Mouse (Mus musculus): ENCODE data around the gene Cyp3a13.
"Not testable (repeated sequence)": the region's sequence is repeated elsewhere in the genome, so short reads cannot be mapped to it uniquely, and the experiment has no call there.

Cyp3a13 gene

DNA sequence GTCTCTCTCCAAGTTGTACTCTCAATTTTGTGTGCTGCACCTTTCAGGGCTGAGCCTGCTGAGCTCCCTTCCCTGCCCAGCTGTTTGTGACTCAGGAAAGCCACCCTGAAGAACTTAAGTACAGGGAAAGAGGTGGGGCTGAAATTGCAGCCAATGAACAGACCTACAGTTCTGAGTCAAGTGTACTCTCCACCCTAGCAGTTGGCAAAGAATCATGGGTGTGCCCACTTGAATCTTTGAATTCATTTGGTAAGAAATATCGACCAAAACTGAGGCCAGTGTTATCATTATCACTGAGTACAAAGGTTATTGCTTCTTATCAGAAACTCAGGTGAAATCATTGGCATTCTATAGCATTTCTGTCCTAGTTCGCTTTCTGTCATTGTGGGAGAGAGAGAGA, at the start of gene Cyp3a13:
TSS of gene Cyp3a13 (minus strand) at position 88 of the 400 bp plus-strand sequence.
- DNase-seq (ENCODE audit: low spot score): no peak

DNA sequence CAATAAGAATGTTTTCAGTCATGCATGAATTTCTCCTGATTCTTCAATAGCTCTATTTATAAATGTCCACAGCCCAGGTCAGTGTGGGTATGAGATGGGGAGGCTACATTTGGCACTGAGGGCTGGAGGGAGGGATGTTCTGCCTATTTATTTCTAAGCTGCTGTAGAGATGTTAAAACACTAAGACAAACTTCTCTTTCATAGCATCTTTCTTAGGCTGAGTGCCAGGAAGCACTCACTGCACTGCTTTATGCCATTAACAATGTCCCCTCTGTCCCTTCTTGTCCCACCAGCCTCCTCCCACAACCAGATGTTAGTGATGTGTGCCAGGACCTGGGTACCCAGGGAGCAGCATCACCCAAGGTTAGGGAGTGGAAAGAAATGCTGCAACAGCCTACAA, 45.1 kb upstream of the Cyp3a13 start:
- peak; percentile 48 for DNase-seq (ENCODE audit: low spot score)

DNA sequence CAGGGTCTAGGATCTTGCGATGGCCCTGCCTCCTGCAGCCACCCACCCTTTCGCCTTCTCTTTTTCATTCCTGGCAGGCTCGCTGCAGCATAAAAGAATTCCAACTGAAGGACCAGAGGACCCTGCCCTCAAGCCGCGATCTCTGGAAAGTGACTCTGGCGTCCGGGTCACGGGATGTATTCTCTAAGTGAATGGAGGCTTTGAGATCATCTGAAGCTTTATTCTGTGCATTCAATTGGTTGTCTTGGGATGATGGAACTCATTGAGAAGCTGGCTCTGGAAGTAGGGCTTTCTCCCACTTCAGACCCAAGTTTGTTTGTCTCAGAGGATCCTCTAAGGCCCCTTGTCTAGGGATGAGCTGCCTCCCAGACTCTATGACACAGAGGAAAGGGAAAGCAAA, 41.5 kb upstream of the Cyp3a13 start, which contains the start of gene Gjc3:
TSS of gene Gjc3 (minus strand) at position 154 of the 400 bp plus-strand sequence.
- DNase-seq (ENCODE audit: low spot score): no peak

GRCm38 (mm10) chr5:137956404-137956803, 35.0 kb upstream of the Cyp3a13 start:
- DNase-seq (ENCODE audit: low spot score): no peak

GRCm38 (mm10) chr5:137951218-137951617, 29.8 kb upstream of the Cyp3a13 start:
- DNase-seq (ENCODE audit: low spot score): no peak

DNA sequence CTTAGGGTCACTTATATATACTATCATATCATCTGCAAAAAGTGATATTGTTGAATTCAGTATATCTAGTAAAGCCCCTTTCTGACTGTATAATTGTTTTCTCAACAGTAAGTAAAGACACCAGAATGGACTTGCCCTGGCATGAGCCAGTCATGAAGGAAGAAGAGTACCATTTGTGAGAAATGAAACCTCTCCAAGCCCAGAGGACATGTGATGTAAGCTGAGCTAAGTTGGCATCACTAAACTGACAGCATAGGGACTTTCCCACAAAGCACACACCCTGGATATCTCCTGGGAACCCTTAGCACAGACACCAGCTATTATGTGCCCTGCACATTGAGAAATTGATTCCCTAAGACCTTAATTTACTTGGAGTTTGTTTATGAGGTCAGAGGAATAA, 25.9 kb upstream of the Cyp3a13 start:
- DNase-seq (ENCODE audit: low spot score): no peak

DNA sequence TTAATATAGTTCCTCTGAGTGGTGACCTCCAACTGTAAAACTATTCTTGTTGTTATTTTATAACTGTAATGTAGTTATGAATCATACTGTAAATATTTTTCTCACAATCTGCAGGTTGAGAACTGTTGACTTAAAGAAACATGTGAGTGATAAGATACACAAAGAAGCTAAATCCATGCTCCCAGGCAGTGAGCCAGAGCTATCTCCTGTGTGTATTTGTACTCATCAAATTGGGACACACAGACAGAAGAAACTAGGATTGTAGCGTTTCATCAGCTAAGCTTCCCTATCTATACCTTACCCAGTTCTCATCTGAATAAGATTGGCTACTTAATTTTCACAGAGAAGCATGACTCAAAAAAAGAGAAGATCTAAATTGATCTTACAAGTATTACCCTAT, 21.7 kb upstream of the Cyp3a13 start:
- no peak for DNase-seq (ENCODE audit: low spot score)

GRCm38 (mm10) chr5:137940948-137941347, 19.5 kb upstream of the Cyp3a13 start:
- no peak for DNase-seq (ENCODE audit: low spot score)

DNA sequence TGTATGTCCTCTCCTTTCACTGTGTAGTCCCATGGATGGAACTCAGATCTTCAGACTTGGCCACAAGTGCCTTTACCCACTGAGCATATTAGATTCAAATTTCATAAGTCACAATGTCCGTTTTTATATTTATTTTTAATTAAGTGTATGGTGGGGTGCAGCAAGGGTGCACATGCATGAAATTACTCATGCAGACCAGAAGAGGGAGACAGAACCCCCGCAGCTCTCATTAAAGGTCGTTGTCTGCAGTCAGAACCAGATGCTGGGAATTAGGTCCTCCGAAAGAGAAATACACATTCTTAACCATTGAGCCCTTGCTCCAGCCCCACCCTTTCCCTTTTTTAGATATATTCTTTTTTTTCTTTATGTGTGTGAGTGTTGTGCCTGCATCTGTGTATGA, 15.8 kb upstream of the Cyp3a13 start:
- DNase-seq (ENCODE audit: low spot score): no peak

DNA sequence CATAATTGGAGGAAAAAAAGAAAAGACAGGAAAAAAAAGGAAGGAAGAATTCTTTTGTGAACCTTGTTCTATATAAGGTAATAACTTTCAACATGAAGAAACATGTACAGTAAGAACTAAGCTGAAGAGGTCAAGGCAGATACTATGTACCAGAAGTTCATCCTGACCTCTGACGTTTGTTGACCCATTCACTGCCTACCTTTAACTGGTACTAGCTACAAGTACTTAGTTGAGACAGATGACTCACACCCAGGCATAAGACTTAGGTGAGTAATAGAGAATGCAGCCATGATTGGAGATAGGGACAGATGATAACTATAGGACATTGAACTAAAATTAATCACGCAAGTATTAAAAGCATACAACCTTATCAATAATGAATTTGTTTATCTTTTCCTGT, 15.1 kb upstream of the Cyp3a13 start:
- DNase-seq (ENCODE audit: low spot score): no peak

- DNase-seq (ENCODE audit: low spot score): not testable (repeated sequence)
Measured at GRCm38 (mm10) chr5:137933934-137934333, 12.5 kb upstream of the Cyp3a13 start.

DNA sequence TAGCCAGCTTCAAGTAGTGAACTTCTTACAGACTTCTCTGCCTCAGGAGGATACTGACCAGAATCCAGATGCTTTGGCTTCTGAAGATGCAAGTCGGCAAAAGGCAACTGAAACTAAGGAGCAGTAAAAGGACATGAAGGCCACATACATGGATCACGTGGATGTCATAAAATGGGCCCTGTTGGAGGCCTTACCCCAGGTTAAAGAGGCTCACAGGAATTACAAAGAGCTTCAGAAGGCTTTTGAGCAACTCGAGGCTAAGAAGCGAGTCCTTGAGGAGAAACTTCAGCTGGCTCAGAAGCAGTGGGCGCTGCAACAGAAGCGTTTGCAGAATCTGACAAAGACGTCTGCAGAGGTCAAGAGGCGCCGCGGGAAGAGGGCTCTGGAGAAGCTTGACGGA, 7.0 kb upstream of the Cyp3a13 start:
- no peak for DNase-seq (ENCODE audit: low spot score)

GRCm38 (mm10) chr5:137922171-137922570, 752 bp upstream of the Cyp3a13 start:
- DNase-seq (ENCODE audit: low spot score): no peak

GRCm38 (mm10) chr5:137915550-137915949, 5.9 kb downstream of the Cyp3a13 start:
- no peak for DNase-seq (ENCODE audit: low spot score)

DNA sequence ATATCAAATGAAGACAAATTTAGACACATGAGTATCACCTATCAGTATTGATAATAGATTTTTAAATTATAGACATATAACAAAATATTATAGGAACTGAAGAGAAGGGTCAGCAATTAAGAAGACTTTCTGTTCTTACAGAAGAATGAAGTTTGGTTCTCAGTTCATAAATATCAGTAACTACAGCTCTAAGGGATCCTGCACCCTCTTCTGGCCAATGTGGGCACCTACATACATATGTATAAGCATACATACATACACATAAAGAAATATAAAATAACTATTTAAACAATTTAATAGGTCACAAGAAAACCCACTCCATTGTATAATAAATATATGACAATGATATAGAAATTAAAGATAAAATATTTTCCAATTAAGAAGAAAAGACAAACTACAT, 6.9 kb downstream of the Cyp3a13 start:
- no peak for DNase-seq (ENCODE audit: low spot score)

GRCm38 (mm10) chr5:137909564-137910262, 11.7 kb downstream of the Cyp3a13 start:
- no peak for DNase-seq (ENCODE audit: low spot score)

DNA sequence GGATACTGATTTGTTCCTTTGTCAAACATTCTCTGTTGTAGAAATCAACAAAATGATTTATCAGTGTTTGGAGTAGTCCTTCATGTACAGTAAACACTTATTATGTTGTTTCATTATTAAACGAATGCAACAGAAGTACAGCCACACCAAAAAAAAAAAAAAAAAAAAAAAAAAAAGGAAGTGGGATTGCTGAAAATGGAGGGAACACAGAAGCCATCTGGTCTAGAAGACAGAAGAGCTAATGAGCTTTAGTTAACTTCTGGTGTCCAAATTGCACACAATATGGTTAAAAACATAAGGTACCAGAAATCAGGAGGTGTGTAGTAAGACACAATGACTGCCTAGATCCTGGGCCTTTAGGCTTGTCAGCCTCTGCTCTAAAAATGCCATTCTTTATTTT, 23.6 kb downstream of the Cyp3a13 start:
- DNase-seq (ENCODE audit: low spot score): no peak

DNA sequence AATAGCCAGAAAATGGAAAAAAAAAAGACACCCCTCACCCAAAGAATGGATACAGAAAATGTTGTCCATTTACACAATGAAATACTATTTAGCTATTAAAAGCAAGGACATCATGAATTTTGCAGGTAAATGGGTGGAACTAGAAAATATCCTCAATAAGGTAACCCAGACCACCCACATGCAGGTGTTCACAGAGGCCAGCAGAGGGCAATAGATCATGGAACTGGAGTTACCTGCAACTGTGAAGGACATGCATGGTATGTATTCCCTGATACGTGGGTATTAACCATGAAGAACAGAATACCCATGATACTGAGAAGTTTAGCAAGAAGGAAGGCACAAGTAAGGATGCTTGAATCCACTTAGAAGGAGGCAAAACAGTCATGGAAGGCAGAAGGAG, 28.5 kb downstream of the Cyp3a13 start:
- no peak for DNase-seq (ENCODE audit: low spot score)

- no peak for DNase-seq (ENCODE audit: low spot score)
Measured at GRCm38 (mm10) chr5:137887666-137888065, 33.8 kb downstream of the Cyp3a13 start.

GRCm38 (mm10) chr5:137885894-137886293, 35.5 kb downstream of the Cyp3a13 start:
- peak; percentile 46 for DNase-seq (ENCODE audit: low spot score)

DNA sequence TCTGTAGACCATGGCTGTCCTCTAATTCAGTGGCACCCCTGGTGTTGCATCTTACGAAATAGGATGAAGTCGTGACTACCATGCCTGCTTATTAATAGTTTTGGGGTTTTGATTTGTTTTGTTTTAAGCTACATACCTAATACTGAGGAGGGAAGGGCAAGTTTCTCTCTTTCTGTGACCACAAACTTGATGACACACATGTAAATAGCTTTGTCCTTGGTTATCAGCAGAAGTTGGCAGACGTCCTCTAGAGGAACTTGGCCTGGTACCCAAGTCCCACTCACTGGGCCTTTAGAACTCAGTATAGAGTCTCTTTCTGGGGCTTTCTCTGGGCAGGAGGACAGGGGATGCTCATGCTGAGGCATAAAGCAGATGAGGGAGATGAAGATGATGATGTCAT, 38.1 kb downstream of the Cyp3a13 start:
- DNase-seq (ENCODE audit: low spot score): no peak

DNA sequence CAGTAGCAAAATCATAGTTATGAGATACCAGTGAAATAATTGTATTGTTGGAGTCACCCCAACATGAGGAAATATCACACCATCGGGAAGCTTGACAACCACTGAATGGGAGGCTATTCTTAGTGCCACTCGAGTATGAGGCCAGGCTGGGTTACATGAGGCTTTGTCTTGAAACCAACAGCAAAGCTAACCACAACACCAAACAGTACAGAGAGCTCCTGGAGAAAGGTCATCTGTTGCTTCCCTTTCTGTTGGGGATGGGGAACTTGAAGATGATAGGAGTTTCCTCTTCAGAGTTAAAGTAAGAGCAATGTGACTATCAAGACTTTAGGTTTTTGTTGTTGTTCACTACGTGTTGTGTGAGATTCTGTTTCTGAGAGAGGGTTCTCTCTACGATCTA, 38.5 kb downstream of the Cyp3a13 start:
- no peak for DNase-seq (ENCODE audit: low spot score)

- DNase-seq (ENCODE audit: low spot score): no peak
Measured at GRCm38 (mm10) chr5:137877860-137878259, 43.6 kb downstream of the Cyp3a13 start.

DNA sequence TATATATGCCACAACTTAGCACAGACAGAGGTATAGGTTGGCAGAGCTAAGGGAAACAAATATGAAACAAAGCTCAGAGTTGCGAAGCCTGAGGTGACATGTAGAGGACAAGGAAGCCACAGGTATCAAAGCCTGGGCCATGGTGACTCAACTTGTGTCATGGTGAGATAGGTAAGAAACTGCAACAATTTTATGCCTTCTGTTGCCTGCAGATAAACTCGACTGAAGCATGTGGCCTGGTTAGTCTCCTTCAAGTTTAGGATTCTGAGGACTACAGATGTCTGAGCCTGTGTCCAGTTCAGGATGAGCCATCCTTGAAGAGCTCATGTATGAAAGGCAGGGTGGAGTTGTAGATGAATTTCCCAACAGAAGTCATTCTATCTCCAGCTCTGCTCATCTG, 46.4 kb downstream of the Cyp3a13 start:
- no peak for DNase-seq (ENCODE audit: low spot score)

DNA sequence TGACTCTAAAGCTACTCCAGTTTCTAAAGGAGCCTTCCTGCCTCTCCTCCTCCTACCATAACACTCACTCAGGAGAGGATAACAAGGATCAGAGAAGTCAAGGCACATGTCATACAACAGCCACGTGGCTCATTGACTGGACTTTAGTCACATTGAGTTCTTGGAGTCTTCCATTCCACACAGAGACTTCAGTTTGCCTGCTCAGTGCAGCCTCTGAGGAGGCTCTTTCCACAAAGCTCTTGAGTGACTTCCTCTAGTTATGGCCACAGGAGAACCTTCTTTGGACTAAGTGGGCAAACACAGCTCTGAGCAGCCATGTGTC, 49.1 kb downstream of the Cyp3a13 start:
- DNase-seq (ENCODE audit: low spot score): not testable (repeated sequence)
